In genomic region chr6:106561649-106562048, GRCm38 (mm10) we compare ENCODE assay signal across 27 mouse cellular contexts.
DNase-seq lines count a peak whose midpoint lies in the region; ATAC-seq and TF ChIP-seq lines count a peak whose summit lies in the region.
"Had no signal": no experiment of that assay in that cellular context is flagged by ENCODE, and none has a peak within 500 bp of the region (broad histone marks: within the 10 kb centered on the region; RNA-seq: fewer than 3 reads in every experiment).

No protein-coding gene starts in this region.

- no peak overlapping the region for H3K9ac ChIP-seq in hindbrain, embryonic 13.5 days
- no peak overlapping the region for H3K9ac ChIP-seq in hindbrain, postnatal 0 days (replicated peaks; ENCODE audit: low read length)
- no peak overlapping the region for H3K9ac ChIP-seq in neural tube, embryonic 14.5 days (replicated peaks; ENCODE audit: low read depth, low read length)
- H3K9ac ChIP-seq: embryonic facial prominence, embryonic 13.5 days; forebrain, embryonic 15.5 days; intestine, embryonic 15.5 days; liver, embryonic 12.5 days; liver, postnatal 0 days had no signal

- 42% methylated on average over 6 of the region's 6 CpGs for WGBS in hindbrain, embryonic 13.5 days
- 85% methylated on average over 6 of the region's 6 CpGs for WGBS in hindbrain, embryonic 10.5 days
- whole genome bisulfite sequencing in hindbrain, postnatal 0 days: 58% methylated on average over 6 of the region's 6 CpGs
- WGBS in neural tube, embryonic 14.5 days: 47% methylated on average over 6 of the region's 6 CpGs

- H3K27ac ChIP-seq in hindbrain, embryonic 13.5 days: peak overlapping the region; percentile 30; the same call in 1 of the 2 replicates
- H3K27ac ChIP-seq in hindbrain, embryonic 10.5 days: no peak overlapping the region
- no peak overlapping the region for H3K27ac ChIP-seq in hindbrain, postnatal 0 days
- no peak overlapping the region for H3K27ac ChIP-seq in neural tube, embryonic 14.5 days (ENCODE audit: low read depth, low read length)
- H3K27ac ChIP-seq: embryonic facial prominence, embryonic 13.5 days; forebrain, embryonic 10.5 days; forebrain, embryonic 15.5 days; intestine, embryonic 15.5 days; liver, embryonic 12.5 days had no signal

- TF ChIP-seq CTCF in brain, embryonic 14.5 days (IDR thresholded peaks at IDR 0.05; ENCODE audit: borderline replicate concordance, extremely low read depth, insufficient read depth, insufficient read length): no peak
- TF ChIP-seq CTCF in hindbrain, postnatal 0 days (IDR thresholded peaks at IDR 0.05; ENCODE audit: low read depth): no peak

- no peak for TF ChIP-seq POLR2A in brain, embryonic 14.5 days (IDR thresholded peaks at IDR 0.05; ENCODE audit: borderline replicate concordance, extremely low read depth, insufficient read depth, insufficient read length, poor library complexity, severe bottlenecking)

- no peaks in the 10 kb centered on the region for H3K27me3 ChIP-seq in hindbrain, embryonic 13.5 days
- no peaks in the 10 kb centered on the region for H3K27me3 ChIP-seq in hindbrain, embryonic 10.5 days (ENCODE audit: insufficient read depth, poor library complexity, severe bottlenecking)
- H3K27me3 ChIP-seq in hindbrain, postnatal 0 days (ENCODE audit: insufficient read depth, low read length): no peaks in the 10 kb centered on the region
- no peaks in the 10 kb centered on the region for H3K27me3 ChIP-seq in neural tube, embryonic 14.5 days (ENCODE audit: control insufficient read depth, insufficient read depth, low read length)
- H3K27me3 ChIP-seq: embryonic facial prominence, embryonic 13.5 days; forebrain, embryonic 15.5 days; intestine, embryonic 15.5 days; liver, embryonic 12.5 days had no signal

- H3K4me3 ChIP-seq in hindbrain, embryonic 13.5 days: no peak overlapping the region
- H3K4me3 ChIP-seq in hindbrain, embryonic 10.5 days: no peak overlapping the region
- no peak overlapping the region for H3K4me3 ChIP-seq in hindbrain, postnatal 0 days (ENCODE audit: low read length)
- H3K4me3 ChIP-seq in neural tube, embryonic 14.5 days (ENCODE audit: low read depth, low read length): no peak overlapping the region
- H3K4me3 ChIP-seq: embryonic facial prominence, embryonic 13.5 days; forebrain, embryonic 10.5 days; forebrain, embryonic 15.5 days; intestine, embryonic 15.5 days; liver, embryonic 12.5 days had no signal

- DNase-seq in hindbrain, embryonic 10.5 days (ENCODE audit: low spot score): no peak
- DNase-seq in brain, embryonic 14.5 days (ENCODE audit: low read depth): peak; percentile 56
- peak; percentile 24 for DNase-seq in hindbrain, postnatal 0 days (ENCODE audit: low spot score)
- no peak for DNase-seq in kidney, postnatal 14 days
- DNase-seq in cerebellum, adult 9-11 months: no peak
- DNase-seq: adrenal gland, postnatal 10 days; cerebellum, adult 11 months; cerebellum, postnatal 10 days; gastrocnemius, postnatal 36 days; heart, adult 18-20 months; kidney, adult 2 months; kidney, postnatal 4 days; layer of hippocampus, postnatal 36 days; left cerebral cortex, postnatal 4 days; liver, postnatal 0 days; lung, postnatal 36 days; right cerebral cortex, postnatal 25 days; thymus, postnatal 14 days had no signal

- peaks cover 14% of the 10 kb centered on the region for H3K4me1 ChIP-seq in hindbrain, embryonic 13.5 days (replicated peaks)
- no peaks in the 10 kb centered on the region for H3K4me1 ChIP-seq in hindbrain, embryonic 10.5 days (replicated peaks)
- no peaks in the 10 kb centered on the region for H3K4me1 ChIP-seq in hindbrain, postnatal 0 days (ENCODE audit: insufficient read depth, low read length)
- H3K4me1 ChIP-seq in neural tube, embryonic 14.5 days (ENCODE audit: control insufficient read depth, insufficient read depth, low read length): no peaks in the 10 kb centered on the region
- H3K4me1 ChIP-seq: embryonic facial prominence, embryonic 13.5 days; forebrain, embryonic 10.5 days; intestine, embryonic 15.5 days; liver, embryonic 12.5 days had no signal

- no peaks in the 10 kb centered on the region for H3K9me3 ChIP-seq in hindbrain, embryonic 13.5 days
- no peaks in the 10 kb centered on the region for H3K9me3 ChIP-seq in hindbrain, embryonic 10.5 days
- no peaks in the 10 kb centered on the region for H3K9me3 ChIP-seq in hindbrain, postnatal 0 days (ENCODE audit: low read length)
- H3K9me3 ChIP-seq in neural tube, embryonic 14.5 days (ENCODE audit: control insufficient read depth, low read length): no peaks in the 10 kb centered on the region
- H3K9me3 ChIP-seq: embryonic facial prominence, embryonic 13.5 days; forebrain, embryonic 10.5 days; forebrain, embryonic 15.5 days; G1E; intestine, embryonic 15.5 days; liver, embryonic 12.5 days had no signal

- H3K4me2 ChIP-seq in hindbrain, embryonic 13.5 days: no peak overlapping the region
- no peak overlapping the region for H3K4me2 ChIP-seq in hindbrain, postnatal 0 days (ENCODE audit: low read depth, low read length)
- no peak overlapping the region for H3K4me2 ChIP-seq in neural tube, embryonic 14.5 days (ENCODE audit: low read depth, low read length)
- H3K4me2 ChIP-seq: embryonic facial prominence, embryonic 13.5 days; forebrain, embryonic 15.5 days; heart, embryonic 11.5 days; intestine, embryonic 15.5 days; liver, embryonic 12.5 days had no signal

- H3K36me3 ChIP-seq in hindbrain, embryonic 13.5 days: no peaks in the 10 kb centered on the region
- H3K36me3 ChIP-seq in hindbrain, embryonic 10.5 days: no peaks in the 10 kb centered on the region
- no peaks in the 10 kb centered on the region for H3K36me3 ChIP-seq in hindbrain, postnatal 0 days (ENCODE audit: insufficient read depth, low read length)
- H3K36me3 ChIP-seq in neural tube, embryonic 14.5 days (ENCODE audit: control insufficient read depth, insufficient read depth, low read length): no peaks in the 10 kb centered on the region
- H3K36me3 ChIP-seq: embryonic facial prominence, embryonic 13.5 days; forebrain, embryonic 10.5 days; forebrain, embryonic 15.5 days; G1E; intestine, embryonic 15.5 days; liver, embryonic 12.5 days had no signal

- peak; percentile 50 for ATAC-seq in hindbrain, embryonic 13.5 days (ENCODE audit: low FRiP score)
- no peak for ATAC-seq in hindbrain, postnatal 0 days
- ATAC-seq in neural tube, embryonic 14.5 days (ENCODE audit: low read depth): peak; percentile 65; the same call in 1 of the 2 replicates
- ATAC-seq: forebrain, embryonic 15.5 days; intestine, embryonic 15.5 days; liver, embryonic 12.5 days; liver, postnatal 0 days had no signal

Comparison
In these comparisons a context has a peak if more than half of its experiments do, and no peak if none do; other contexts are left out.
1. DNase-seq: peak in brain, embryonic 14.5 days (single experiment) and hindbrain, postnatal 0 days (single experiment); none in hindbrain, embryonic 10.5 days (single experiment), kidney, postnatal 14 days (single experiment) and cerebellum, adult 9-11 months (single experiment).